Mouse (Mus musculus): ENCODE data around the gene Osgin1. TPM values are rescaled to one million over a fixed set of nuclear protein-coding genes. Genes with fewer than 3 reads are reported as not detected.

The Osgin1 gene
- polyA plus RNA-seq, 2 experiments: 17.0 to 18.8 TPM

DNA sequence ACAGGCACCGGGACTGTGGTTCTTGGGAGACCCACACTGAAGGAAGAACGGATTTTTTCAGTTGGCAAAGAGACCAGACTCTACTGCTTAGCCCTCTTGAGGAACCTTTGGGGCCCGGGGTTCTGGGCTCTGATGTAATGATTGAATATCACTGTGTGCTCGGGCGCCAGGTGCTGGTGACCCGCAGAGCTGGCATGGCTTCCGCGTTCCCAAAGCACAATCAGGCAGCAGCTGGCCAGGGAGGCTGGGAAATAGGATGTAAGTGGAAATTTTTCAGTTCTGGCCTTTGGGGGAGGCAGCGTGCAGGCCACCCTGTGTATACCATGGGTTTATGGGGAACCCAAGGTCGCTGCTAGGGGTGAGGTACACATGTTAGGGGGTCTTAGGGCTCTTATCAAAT lies 32.9 kb downstream of the Osgin1 start:
- no peak for TF ChIP-seq CTCF (IDR thresholded peaks at IDR 0.05; ENCODE audit: low read depth)
- TF ChIP-seq EP300 (IDR thresholded peaks at IDR 0.05; ENCODE audit: low read depth): no peak
- no peak for DNase-seq (ENCODE audit: low read depth in 3 of 3, low spot score in 3 of 3)

DNA sequence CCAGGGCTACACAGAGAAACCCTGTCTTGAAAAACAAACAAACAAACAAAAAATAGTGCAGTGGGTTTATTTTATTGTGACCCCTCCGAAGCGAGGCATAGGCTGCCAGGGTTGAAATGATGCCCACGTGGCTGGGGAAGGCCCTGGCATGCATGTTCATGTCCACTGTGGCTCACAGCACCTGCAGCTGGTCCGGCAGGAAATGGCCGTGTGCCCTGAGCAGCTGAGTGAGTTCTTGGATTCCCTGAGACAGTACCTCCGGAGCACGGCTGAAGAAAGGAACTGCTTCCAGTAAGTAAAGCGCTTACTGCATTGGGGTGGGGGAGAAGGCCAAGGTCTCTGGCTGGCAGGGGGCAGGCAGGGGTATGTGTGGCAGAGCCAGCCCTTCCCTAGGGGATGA lies 34.2 kb downstream of the Osgin1 start:
- Histone ChIP-seq H3K27me3 (ENCODE audit: control insufficient read depth, insufficient read depth, low read length) (peaks cover 13% of the 10 kb centered on the region), H3K4me3 (ENCODE audit: insufficient read depth in 1 of 2, low read depth in 2 of 2, low read length in 2 of 2) (no peak overlapping the region), H3K36me3 (replicated peaks; ENCODE audit: control insufficient read depth, insufficient read depth, low read depth) (no peaks in the 10 kb centered on the region)

More for the DNA sequence above, 32.9 kb downstream of the Osgin1 start:
- H3K9me3 ChIP-seq (ENCODE audit: control insufficient read depth, low read length): no peaks in the 10 kb centered on the region
- H3K4me3 ChIP-seq (ENCODE audit: insufficient read depth in 1 of 2, low read depth in 2 of 2, low read length in 2 of 2): no peak overlapping the region
- no peak overlapping the region for H3K27ac ChIP-seq
- ATAC-seq (ENCODE audit: insufficient read depth): no peak
- H3K9ac ChIP-seq (replicated peaks): no peak overlapping the region
- no peaks in the 10 kb centered on the region for H3K36me3 ChIP-seq (replicated peaks; ENCODE audit: control insufficient read depth, insufficient read depth, low read depth)
- no peaks in the 10 kb centered on the region for H3K4me1 ChIP-seq (replicated peaks; ENCODE audit: control insufficient read depth in 2 of 2, insufficient read depth in 2 of 2, low read length in 1 of 2)
- no peak overlapping the region for H3K4me2 ChIP-seq (ENCODE audit: low read depth)
- peaks cover 13% of the 10 kb centered on the region for H3K27me3 ChIP-seq (ENCODE audit: control insufficient read depth, insufficient read depth, low read length)
- 59% methylated on average over 10 of the region's 10 CpGs for WGBS (ENCODE audit: insufficient replicate concordance)

DNA sequence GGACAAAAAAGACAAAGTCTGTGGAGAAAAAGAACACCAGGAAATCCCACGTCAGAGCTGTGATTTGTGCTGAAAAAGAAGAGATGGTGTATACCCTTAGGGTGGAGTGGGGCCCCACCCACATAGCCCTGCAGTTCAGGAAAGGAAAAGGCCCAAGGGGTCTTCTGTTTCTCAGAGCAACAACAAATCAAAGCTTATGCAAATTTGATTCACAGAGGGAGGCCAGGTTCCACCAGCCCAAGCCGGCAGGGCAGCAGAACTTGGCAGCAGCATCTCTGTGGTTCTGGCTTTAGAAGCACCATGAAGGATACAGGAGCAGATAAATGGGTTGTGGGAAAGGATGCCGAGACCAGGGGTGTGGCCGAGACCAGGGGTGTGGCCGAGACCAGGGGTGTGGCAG lies 44.8 kb downstream of the Osgin1 start:
- Histone ChIP-seq H3K27me3 (ENCODE audit: control insufficient read depth, insufficient read depth, low read length) (no peaks in the 10 kb centered on the region), H3K27ac (no peak overlapping the region), H3K4me1 (replicated peaks; ENCODE audit: control insufficient read depth in 2 of 2, insufficient read depth in 2 of 2, low read length in 1 of 2) (no peaks in the 10 kb centered on the region), H3K9ac (replicated peaks) (no peak overlapping the region), H3K36me3 (replicated peaks; ENCODE audit: control insufficient read depth, insufficient read depth, low read depth) (no peaks in the 10 kb centered on the region), H3K4me2 (ENCODE audit: low read depth) (no peak overlapping the region), H3K9me3 (ENCODE audit: control insufficient read depth, low read length) (no peaks in the 10 kb centered on the region), H3K4me3 (ENCODE audit: insufficient read depth in 1 of 2, low read depth in 2 of 2, low read length in 2 of 2) (no peak overlapping the region)
- ATAC-seq (ENCODE audit: insufficient read depth): no peak
- no peak for DNase-seq (ENCODE audit: low read depth in 3 of 3, low spot score in 3 of 3)
- no peak for TF ChIP-seq EP300 (IDR thresholded peaks at IDR 0.05; ENCODE audit: low read depth)
- no peak for TF ChIP-seq CTCF (IDR thresholded peaks at IDR 0.05; ENCODE audit: low read depth)
- WGBS (ENCODE audit: insufficient replicate concordance): 19% methylated on average over 5 of the region's 5 CpGs

More for the DNA sequence above, 34.2 kb downstream of the Osgin1 start:
- WGBS (ENCODE audit: insufficient replicate concordance): 62% methylated on average over 8 of the region's 8 CpGs
- no peak overlapping the region for H3K4me2 ChIP-seq (ENCODE audit: low read depth)
- no peaks in the 10 kb centered on the region for H3K9me3 ChIP-seq (ENCODE audit: control insufficient read depth, low read length)
- H3K27ac ChIP-seq: no peak overlapping the region
- no peak for ATAC-seq (ENCODE audit: insufficient read depth)
- H3K9ac ChIP-seq (replicated peaks): no peak overlapping the region
- no peaks in the 10 kb centered on the region for H3K4me1 ChIP-seq (replicated peaks; ENCODE audit: control insufficient read depth in 2 of 2, insufficient read depth in 2 of 2, low read length in 1 of 2)
- DNase-seq (ENCODE audit: low read depth in 3 of 3, low spot score in 3 of 3): no peak
- TF ChIP-seq EP300 (IDR thresholded peaks at IDR 0.05; ENCODE audit: low read depth) (no peak), CTCF (IDR thresholded peaks at IDR 0.05; ENCODE audit: low read depth) (no peak)

DNA sequence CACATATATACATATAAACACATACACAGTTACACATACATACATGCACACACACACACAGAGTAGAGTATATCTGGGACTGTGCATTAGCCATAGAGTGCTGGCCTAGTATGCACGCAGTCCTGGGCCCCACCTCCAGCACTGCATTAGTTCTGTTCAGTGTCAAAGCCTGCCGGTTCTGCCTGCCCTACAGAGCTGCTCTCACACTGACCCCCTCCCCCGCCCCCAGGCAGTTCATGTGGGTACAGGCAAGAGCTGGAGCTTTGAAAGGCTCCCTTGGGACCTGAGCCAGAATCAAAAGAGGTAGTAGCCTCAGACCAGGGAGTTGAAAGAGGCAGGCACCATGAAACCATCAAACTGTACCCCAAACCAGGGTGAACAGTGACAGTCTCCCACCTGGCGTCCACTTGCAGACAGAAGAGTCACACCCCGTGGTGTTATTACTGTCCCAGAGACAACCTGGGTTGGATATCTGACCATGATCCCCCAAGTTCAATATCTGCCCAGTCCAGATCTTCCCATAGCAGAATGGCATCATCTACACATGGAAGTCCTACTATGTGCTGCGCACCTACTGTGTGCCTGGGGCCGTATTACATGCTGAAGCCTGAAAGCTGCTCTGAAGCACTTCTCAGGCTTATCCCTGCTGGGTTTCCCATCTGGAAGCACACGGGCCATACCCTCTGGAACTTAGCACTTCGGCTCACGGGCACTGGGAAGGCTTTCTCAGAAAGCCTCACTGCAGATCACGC lies 50.4 kb downstream of the Osgin1 start:
- no peak overlapping the region for H3K27ac ChIP-seq
- no peak overlapping the region for H3K4me3 ChIP-seq (ENCODE audit: insufficient read depth in 1 of 2, low read depth in 2 of 2, low read length in 2 of 2)
- ATAC-seq (ENCODE audit: insufficient read depth): no peak
- no peaks in the 10 kb centered on the region for H3K27me3 ChIP-seq (ENCODE audit: control insufficient read depth, insufficient read depth, low read length)
- peaks cover 0 to 5% of the 10 kb centered on the region in 2 experiments; a peak in 1 of 4 replicates for H3K4me1 ChIP-seq (replicated peaks; ENCODE audit: control insufficient read depth in 2 of 2, insufficient read depth in 2 of 2, low read length in 1 of 2)
- H3K36me3 ChIP-seq (replicated peaks; ENCODE audit: control insufficient read depth, insufficient read depth, low read depth): no peaks in the 10 kb centered on the region
- 70% methylated on average over 11 of the region's 11 CpGs for WGBS (ENCODE audit: insufficient replicate concordance)
- H3K9me3 ChIP-seq (ENCODE audit: control insufficient read depth, low read length): no peaks in the 10 kb centered on the region
- H3K4me2 ChIP-seq (ENCODE audit: low read depth): no peak overlapping the region
- TF ChIP-seq CTCF (IDR thresholded peaks at IDR 0.05; ENCODE audit: low read depth): no peak
- TF ChIP-seq EP300 (IDR thresholded peaks at IDR 0.05; ENCODE audit: low read depth): no peak
- no peak for DNase-seq (ENCODE audit: low read depth in 3 of 3, low spot score in 3 of 3)
- no peak overlapping the region for H3K9ac ChIP-seq (replicated peaks)

DNA sequence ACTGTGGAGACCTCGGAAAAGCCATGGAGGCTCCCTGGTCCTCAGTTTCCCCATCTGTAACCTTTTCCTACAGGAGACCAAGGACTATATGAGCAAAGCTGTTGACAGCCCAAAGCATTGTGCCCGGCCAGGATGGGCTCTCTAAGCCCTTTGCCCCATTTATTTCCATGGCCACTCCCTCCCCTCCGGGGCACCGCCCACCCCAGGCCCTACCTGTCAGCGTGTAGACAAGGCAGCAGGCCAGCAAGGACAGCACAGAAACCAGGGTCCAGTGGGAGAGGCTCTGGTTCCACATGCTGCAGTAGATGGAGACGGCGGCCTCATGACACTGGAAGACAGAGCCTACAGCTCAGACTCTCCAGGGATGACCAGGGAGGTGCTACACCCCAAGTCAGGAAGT lies 53.2 kb downstream of the Osgin1 start:
- DNase-seq (ENCODE audit: low read depth in 3 of 3, low spot score in 3 of 3) (no peak), ATAC-seq (ENCODE audit: insufficient read depth) (no peak)
- H3K27ac ChIP-seq: no peak overlapping the region
- peaks cover 0 to 9% of the 10 kb centered on the region in 2 experiments; a peak in 2 of 4 replicates for H3K4me1 ChIP-seq (replicated peaks; ENCODE audit: control insufficient read depth in 2 of 2, insufficient read depth in 2 of 2, low read length in 1 of 2)
- H3K27me3 ChIP-seq (ENCODE audit: control insufficient read depth, insufficient read depth, low read length): no peaks in the 10 kb centered on the region
- no peaks in the 10 kb centered on the region for H3K9me3 ChIP-seq (ENCODE audit: control insufficient read depth, low read length)
- no peak overlapping the region for H3K9ac ChIP-seq (replicated peaks)
- H3K4me3 ChIP-seq (ENCODE audit: insufficient read depth in 1 of 2, low read depth in 2 of 2, low read length in 2 of 2): no peak overlapping the region
- 69% methylated on average over 7 of the region's 7 CpGs for WGBS (ENCODE audit: insufficient replicate concordance)
- H3K4me2 ChIP-seq (ENCODE audit: low read depth): no peak overlapping the region
- TF ChIP-seq EP300 (IDR thresholded peaks at IDR 0.05; ENCODE audit: low read depth) (no peak), CTCF (IDR thresholded peaks at IDR 0.05; ENCODE audit: low read depth) (no peak)
- no peaks in the 10 kb centered on the region for H3K36me3 ChIP-seq (replicated peaks; ENCODE audit: control insufficient read depth, insufficient read depth, low read depth)

Other genes starting within 250 kb of the Osgin1 start
- 29.8 and 54.1 TPM in 2 replicates for gene Hsbp1, start 89.6 kb upstream of the Osgin1 start, polyA plus RNA-seq (2012; rRNA removed)
- gene Hsbp1, start 89.6 kb upstream of the Osgin1 start, polyA plus RNA-seq (2014; fragmentation: Nextera tagmentation; extraction: Ambion mirVana): 78.0 and 79.4 TPM in 2 replicates
- 6.0 and 6.4 TPM in 2 replicates for gene Mlycd, start 39.2 kb upstream of the Osgin1 start, polyA plus RNA-seq (2012; rRNA removed)
- gene Mlycd, start 39.2 kb upstream of the Osgin1 start, polyA plus RNA-seq (2014; fragmentation: Nextera tagmentation; extraction: Ambion mirVana): 8.1 and 9.6 TPM in 2 replicates
- gene Necab2, start 12.6 kb downstream of the Osgin1 start, polyA plus RNA-seq (2012; rRNA removed): 0.06 and 0.14 TPM in 2 replicates
- gene Necab2, start 12.6 kb downstream of the Osgin1 start, polyA plus RNA-seq (2014; fragmentation: Nextera tagmentation; extraction: Ambion mirVana): not detected in 2 replicates
- gene Slc38a8, start 67.6 kb downstream of the Osgin1 start, polyA plus RNA-seq (2012; rRNA removed): 0.02 TPM in 1 of 2 replicates, not detected in the other
- gene Slc38a8, start 67.6 kb downstream of the Osgin1 start, polyA plus RNA-seq (2014; fragmentation: Nextera tagmentation; extraction: Ambion mirVana): not detected in 2 replicates
- 18.2 and 23.7 TPM in 2 replicates for gene Mbtps1, start 124.6 kb downstream of the Osgin1 start, polyA plus RNA-seq (2012; rRNA removed)
- gene Mbtps1, start 124.6 kb downstream of the Osgin1 start, polyA plus RNA-seq (2014; fragmentation: Nextera tagmentation; extraction: Ambion mirVana): 19.6 and 21.4 TPM in 2 replicates
- 6.9 and 7.5 TPM in 2 replicates for gene Hsdl1, start 141.1 kb downstream of the Osgin1 start, polyA plus RNA-seq (2012; rRNA removed)
- gene Hsdl1, start 141.1 kb downstream of the Osgin1 start, polyA plus RNA-seq (2014; fragmentation: Nextera tagmentation; extraction: Ambion mirVana): 17.0 and 19.3 TPM in 2 replicates
- 0.03 and 0.06 TPM in 2 replicates for gene Dnaaf1, start 141.1 kb downstream of the Osgin1 start, polyA plus RNA-seq (2012; rRNA removed)
- 0.04 and 0.13 TPM in 2 replicates for gene Dnaaf1, start 141.1 kb downstream of the Osgin1 start, polyA plus RNA-seq (2014; fragmentation: Nextera tagmentation; extraction: Ambion mirVana)
- 6.6 and 6.9 TPM in 2 replicates for gene Taf1c, start 171.1 kb downstream of the Osgin1 start, polyA plus RNA-seq (2012; rRNA removed)
- 4.7 and 5.2 TPM in 2 replicates for gene Taf1c, start 171.1 kb downstream of the Osgin1 start, polyA plus RNA-seq (2014; fragmentation: Nextera tagmentation; extraction: Ambion mirVana)
- not detected in 2 replicates for gene Adad2, start 178.6 kb downstream of the Osgin1 start, polyA plus RNA-seq (2012; rRNA removed)
- gene Adad2, start 178.6 kb downstream of the Osgin1 start, polyA plus RNA-seq (2014; fragmentation: Nextera tagmentation; extraction: Ambion mirVana): not detected in 2 replicates
- not detected in 2 replicates for gene Kcng4, start 201.6 kb downstream of the Osgin1 start, polyA plus RNA-seq (2012; rRNA removed)
- not detected in 2 replicates for gene Kcng4, start 201.6 kb downstream of the Osgin1 start, polyA plus RNA-seq (2014; fragmentation: Nextera tagmentation; extraction: Ambion mirVana)
- gene Wfdc1, start 232.2 kb downstream of the Osgin1 start, polyA plus RNA-seq (2012; rRNA removed): 0.95 and 0.99 TPM in 2 replicates
- gene Wfdc1, start 232.2 kb downstream of the Osgin1 start, polyA plus RNA-seq (2014; fragmentation: Nextera tagmentation; extraction: Ambion mirVana): 1.3 and 2.1 TPM in 2 replicates

All from liver, embryonic 14.5 days (tissue).